Mouse (Mus musculus): ENCODE data around the gene Vkorc1. TPM values are rescaled to one million over a fixed set of nuclear protein-coding genes. Genes with fewer than 3 reads are reported as not detected.

Vkorc1 gene
- polyA plus RNA-seq, 1 experiment from 2014 or later: 69.9 TPM

GRCm38 (mm10) chr7:127890798-127891197 is 4.6 kb downstream of the Vkorc1 start, which contains the start of gene Prss53:
Prss53 (minus strand) TSS chr7:127890970.
- ATAC-seq: no peak
- H3K36me3 ChIP-seq (ENCODE audit: control insufficient read depth, insufficient read depth, low read length): peaks cover 58% of the 10 kb centered on the region
- WGBS: 34% methylated on average over 4 of the region's 4 CpGs

GRCm38 (mm10) chr7:127888821-127889220 is 6.6 kb downstream of the Vkorc1 start:
- 73% methylated on average over 3 of the region's 3 CpGs for WGBS
- Histone ChIP-seq H3K4me1 (ENCODE audit: control insufficient read depth, insufficient read depth, low read length) (peaks cover 2% of the 10 kb centered on the region; the same call in 1 of the 2 replicates), H3K4me2 (ENCODE audit: low read length) (no peak overlapping the region), H3K27ac (ENCODE audit: low read depth, low read length) (no peak overlapping the region), H3K9me3 (replicated peaks; ENCODE audit: control insufficient read depth, low read length) (no peaks in the 10 kb centered on the region), H3K9ac (ENCODE audit: low read length) (no peak overlapping the region), H3K36me3 (ENCODE audit: control insufficient read depth, insufficient read depth, low read length) (peaks cover 78% of the 10 kb centered on the region), H3K4me3 (ENCODE audit: low read depth, low read length) (no peak overlapping the region), H3K27me3 (replicated peaks; ENCODE audit: control insufficient read depth, insufficient read depth, low read length) (no peaks in the 10 kb centered on the region)
- DNase-seq (ENCODE audit: low spot score): no peak
- ATAC-seq: no peak

More at GRCm38 (mm10) chr7:127890798-127891197, 4.6 kb downstream of the Vkorc1 start, which contains the start of gene Prss53:
- Histone ChIP-seq H3K4me1 (ENCODE audit: control insufficient read depth, insufficient read depth, low read length) (peaks cover 7% of the 10 kb centered on the region), H3K27ac (ENCODE audit: low read depth, low read length) (no peak within 1 kb of the TSS), H3K9ac (ENCODE audit: low read length) (no peak within 1 kb of the TSS), H3K9me3 (replicated peaks; ENCODE audit: control insufficient read depth, low read length) (no peaks in the 10 kb centered on the region), H3K4me3 (ENCODE audit: low read depth, low read length) (no peak within 1 kb of the TSS), H3K27me3 (replicated peaks; ENCODE audit: control insufficient read depth, insufficient read depth, low read length) (no peaks in the 10 kb centered on the region), H3K4me2 (ENCODE audit: low read length) (no peak within 1 kb of the TSS)
- DNase-seq (ENCODE audit: low spot score): no peak

- Histone ChIP-seq H3K9ac (ENCODE audit: low read length) (no peak overlapping the region), H3K4me2 (ENCODE audit: low read length) (no peak overlapping the region), H3K27me3 (replicated peaks; ENCODE audit: control insufficient read depth, insufficient read depth, low read length) (no peaks in the 10 kb centered on the region), H3K27ac (ENCODE audit: low read depth, low read length) (no peak overlapping the region), H3K4me1 (ENCODE audit: control insufficient read depth, insufficient read depth, low read length) (peaks cover 2% of the 10 kb centered on the region; the same call in 1 of the 2 replicates), H3K9me3 (replicated peaks; ENCODE audit: control insufficient read depth, low read length) (no peaks in the 10 kb centered on the region), H3K4me3 (ENCODE audit: low read depth, low read length) (no peak overlapping the region), H3K36me3 (ENCODE audit: control insufficient read depth, insufficient read depth, low read length) (peaks cover 87% of the 10 kb centered on the region)
- WGBS: 91% methylated on average over 3 of the region's 3 CpGs
- DNase-seq (ENCODE audit: low spot score): no peak
- no peak for ATAC-seq
These were observed 7.6 kb downstream of the Vkorc1 start for GRCm38 (mm10) chr7:127887781-127888180.

GRCm38 (mm10) chr7:127887191-127887590 is 8.2 kb downstream of the Vkorc1 start:
- H3K27me3 ChIP-seq (replicated peaks; ENCODE audit: control insufficient read depth, insufficient read depth, low read length): no peaks in the 10 kb centered on the region
- DNase-seq (ENCODE audit: low spot score) (no peak), ATAC-seq (no peak)
- no peaks in the 10 kb centered on the region for H3K9me3 ChIP-seq (replicated peaks; ENCODE audit: control insufficient read depth, low read length)
- no peak overlapping the region for H3K27ac ChIP-seq (ENCODE audit: low read depth, low read length)
- peaks cover 88% of the 10 kb centered on the region for H3K36me3 ChIP-seq (ENCODE audit: control insufficient read depth, insufficient read depth, low read length)
- no peak overlapping the region for H3K4me3 ChIP-seq (ENCODE audit: low read depth, low read length)
- no peak overlapping the region for H3K9ac ChIP-seq (ENCODE audit: low read length)
- WGBS: 80% methylated on average over 8 of the region's 8 CpGs
- peaks cover 2% of the 10 kb centered on the region; the same call in 1 of the 2 replicates for H3K4me1 ChIP-seq (ENCODE audit: control insufficient read depth, insufficient read depth, low read length)
- no peak overlapping the region for H3K4me2 ChIP-seq (ENCODE audit: low read length)

- 93% methylated on average over 6 of the region's 6 CpGs for WGBS
- no peaks in the 10 kb centered on the region for H3K9me3 ChIP-seq (replicated peaks; ENCODE audit: control insufficient read depth, low read length)
- no peaks in the 10 kb centered on the region for H3K27me3 ChIP-seq (replicated peaks; ENCODE audit: control insufficient read depth, insufficient read depth, low read length)
- no peak overlapping the region for H3K27ac ChIP-seq (ENCODE audit: low read depth, low read length)
- H3K4me3 ChIP-seq (ENCODE audit: low read depth, low read length): no peak overlapping the region
- no peak for DNase-seq (ENCODE audit: low spot score)
- peaks cover 95% of the 10 kb centered on the region for H3K36me3 ChIP-seq (ENCODE audit: control insufficient read depth, insufficient read depth, low read length)
- peaks cover 2% of the 10 kb centered on the region; the same call in 1 of the 2 replicates for H3K4me1 ChIP-seq (ENCODE audit: control insufficient read depth, insufficient read depth, low read length)
- no peak overlapping the region for H3K9ac ChIP-seq (ENCODE audit: low read length)
- H3K4me2 ChIP-seq (ENCODE audit: low read length): no peak overlapping the region
- no peak for ATAC-seq
These were observed 8.9 kb downstream of the Vkorc1 start for GRCm38 (mm10) chr7:127886551-127886950.

- Histone ChIP-seq H3K36me3 (ENCODE audit: control insufficient read depth, insufficient read depth, low read length) (peaks cover 98% of the 10 kb centered on the region), H3K4me2 (ENCODE audit: low read length) (no peak overlapping the region), H3K27ac (ENCODE audit: low read depth, low read length) (no peak overlapping the region), H3K9me3 (replicated peaks; ENCODE audit: control insufficient read depth, low read length) (no peaks in the 10 kb centered on the region), H3K4me3 (ENCODE audit: low read depth, low read length) (no peak overlapping the region), H3K9ac (ENCODE audit: low read length) (no peak overlapping the region), H3K4me1 (ENCODE audit: control insufficient read depth, insufficient read depth, low read length) (peaks cover 2% of the 10 kb centered on the region; the same call in 1 of the 2 replicates), H3K27me3 (replicated peaks; ENCODE audit: control insufficient read depth, insufficient read depth, low read length) (no peaks in the 10 kb centered on the region)
- 78% methylated on average over 6 of the region's 6 CpGs for WGBS
- no peak for ATAC-seq
- no peak for DNase-seq (ENCODE audit: low spot score)
These were observed 9.5 kb downstream of the Vkorc1 start for GRCm38 (mm10) chr7:127885951-127886350.

GRCm38 (mm10) chr7:127880431-127880830 is 15.0 kb downstream of the Vkorc1 start:
- Histone ChIP-seq H3K27ac (ENCODE audit: low read depth, low read length) (no peak overlapping the region), H3K27me3 (replicated peaks; ENCODE audit: control insufficient read depth, insufficient read depth, low read length) (no peaks in the 10 kb centered on the region), H3K36me3 (ENCODE audit: control insufficient read depth, insufficient read depth, low read length) (peaks cover 76% of the 10 kb centered on the region), H3K9me3 (replicated peaks; ENCODE audit: control insufficient read depth, low read length) (no peaks in the 10 kb centered on the region), H3K4me3 (ENCODE audit: low read depth, low read length) (no peak overlapping the region), H3K4me1 (ENCODE audit: control insufficient read depth, insufficient read depth, low read length) (peaks cover 9% of the 10 kb centered on the region), H3K4me2 (ENCODE audit: low read length) (no peak overlapping the region), H3K9ac (ENCODE audit: low read length) (no peak overlapping the region)
- ATAC-seq (no peak), DNase-seq (ENCODE audit: low spot score) (no peak)
- 89% methylated on average over 12 of the region's 12 CpGs for WGBS

- 97% methylated on average over 9 of the region's 9 CpGs for WGBS
- Histone ChIP-seq H3K27me3 (replicated peaks; ENCODE audit: control insufficient read depth, insufficient read depth, low read length) (no peaks in the 10 kb centered on the region), H3K4me3 (ENCODE audit: low read depth, low read length) (no peak overlapping the region), H3K4me1 (ENCODE audit: control insufficient read depth, insufficient read depth, low read length) (peaks cover 13% of the 10 kb centered on the region), H3K9me3 (replicated peaks; ENCODE audit: control insufficient read depth, low read length) (no peaks in the 10 kb centered on the region), H3K9ac (ENCODE audit: low read length) (no peak overlapping the region), H3K27ac (ENCODE audit: low read depth, low read length) (no peak overlapping the region), H3K36me3 (ENCODE audit: control insufficient read depth, insufficient read depth, low read length) (peaks cover 65% of the 10 kb centered on the region), H3K4me2 (ENCODE audit: low read length) (no peak overlapping the region)
- DNase-seq (ENCODE audit: low spot score) (no peak), ATAC-seq (no peak)
These were observed 16.1 kb downstream of the Vkorc1 start for GRCm38 (mm10) chr7:127879301-127879700.

GRCm38 (mm10) chr7:127876467-127877348 is 18.7 kb downstream of the Vkorc1 start, which contains the start of gene Zfp668:
Zfp668 (minus strand) TSS chr7:127876828.
- Histone ChIP-seq H3K27ac (ENCODE audit: low read depth, low read length) (peak within 1 kb of the TSS; percentile 100), H3K4me3 (ENCODE audit: low read depth, low read length) (peak within 1 kb of the TSS; percentile 98), H3K4me2 (ENCODE audit: low read length) (peak within 1 kb of the TSS; percentile 94), H3K9me3 (replicated peaks; ENCODE audit: control insufficient read depth, low read length) (no peaks in the 10 kb centered on the region), H3K9ac (ENCODE audit: low read length) (peak within 1 kb of the TSS; percentile 98), H3K4me1 (ENCODE audit: control insufficient read depth, insufficient read depth, low read length) (peaks cover 18% of the 10 kb centered on the region), H3K36me3 (ENCODE audit: control insufficient read depth, insufficient read depth, low read length) (peaks cover 50% of the 10 kb centered on the region), H3K27me3 (replicated peaks; ENCODE audit: control insufficient read depth, insufficient read depth, low read length) (no peaks in the 10 kb centered on the region)
- DNase-seq (ENCODE audit: low spot score) (peak; percentile 97), ATAC-seq (peak; percentile 69)
- under 1% methylated on average over 60 of the region's 60 CpGs for WGBS

Data from forebrain, embryonic 14.5 days (tissue).